In the genomic region with DNA sequence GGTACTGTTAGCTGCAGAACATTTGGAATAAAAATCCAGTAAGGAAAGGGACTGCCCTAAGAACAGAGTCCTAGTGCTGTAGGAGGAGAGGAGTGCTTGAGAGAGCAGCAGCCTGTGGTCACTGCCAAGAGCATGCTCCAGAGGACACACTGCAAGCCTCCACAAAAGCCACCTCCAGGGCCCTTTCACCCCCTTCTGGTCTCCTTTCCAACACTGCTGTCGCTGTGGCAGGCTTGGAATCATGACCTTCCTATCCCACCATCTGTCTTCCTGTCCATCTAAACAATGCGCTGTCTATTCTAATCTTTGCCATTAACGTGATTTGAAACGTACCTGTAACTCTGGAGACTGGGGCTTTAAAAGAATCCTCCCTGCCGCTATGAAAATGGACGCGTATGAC, we compare ENCODE assay signal across 20 mouse cellular contexts. TPM values are rescaled to one million over a fixed set of nuclear protein-coding genes. Genes with fewer than 3 reads are reported as not detected.
DNase-seq lines count a peak whose midpoint lies in the region; ATAC-seq and TF ChIP-seq lines count a peak whose summit lies in the region.
"Had no signal": no experiment of that assay in that cellular context is flagged by ENCODE, and none has a peak within 500 bp of the region (broad histone marks: within the 10 kb centered on the region; RNA-seq: fewer than 3 reads in every experiment).

No protein-coding gene starts in this region.

- peak overlapping the region; percentile 51; the same call in 1 of the 2 replicates for H3K27ac ChIP-seq in forebrain, embryonic 10.5 days
- no peak overlapping the region for H3K27ac ChIP-seq in forebrain, embryonic 15.5 days (replicated peaks)
- no peak overlapping the region for H3K27ac ChIP-seq in hindbrain, postnatal 0 days
- H3K27ac ChIP-seq in hindbrain, embryonic 16.5 days (ENCODE audit: low read depth, low read length) = no peak overlapping the region
- H3K27ac ChIP-seq: heart, embryonic 15.5 days; hindbrain, embryonic 14.5 days; limb, embryonic 15.5 days; neural tube, embryonic 15.5 days had no signal

- WGBS in forebrain, embryonic 10.5 days = 79% methylated on average over 7 of the region's 7 CpGs
- 64% methylated on average over 7 of the region's 7 CpGs for WGBS in forebrain, embryonic 15.5 days
- WGBS in hindbrain, postnatal 0 days = 36% methylated on average over 7 of the region's 7 CpGs
- 51% methylated on average over 7 of the region's 7 CpGs for WGBS in hindbrain, embryonic 16.5 days

- DNase-seq in forebrain, embryonic 10.5 days (ENCODE audit: extremely low spot score, low spot score) = no peak
- peak; percentile 44 for DNase-seq in hindbrain, postnatal 0 days (ENCODE audit: low spot score)
- DNase-seq in cerebellum, adult 11-12 months = peak; percentile 79
- peak; percentile 71 to 75 for DNase-seq in cerebellum, postnatal 25 days
- DNase-seq in ovary, postnatal 10 days (ENCODE audit: low spot score) = no peak
- DNase-seq in heart, postnatal 14 days = no peak
- DNase-seq: kidney, adult 11 months; kidney, postnatal 25 days; layer of hippocampus, adult 9-11 months; lung, postnatal 14 days; thymus, postnatal 25 days had no signal

- no peaks in the 10 kb centered on the region for H3K27me3 ChIP-seq in forebrain, embryonic 10.5 days (ENCODE audit: poor library complexity, severe bottlenecking)
- H3K27me3 ChIP-seq in forebrain, embryonic 15.5 days = no peaks in the 10 kb centered on the region
- no peaks in the 10 kb centered on the region for H3K27me3 ChIP-seq in hindbrain, postnatal 0 days (ENCODE audit: insufficient read depth, low read length)
- no peaks in the 10 kb centered on the region for H3K27me3 ChIP-seq in hindbrain, embryonic 16.5 days (replicated peaks; ENCODE audit: control insufficient read depth, insufficient read depth, low read length)
- H3K27me3 ChIP-seq: heart, embryonic 15.5 days; limb, embryonic 15.5 days; neural tube, embryonic 15.5 days had no signal

- no peaks in the 10 kb centered on the region for H3K9me3 ChIP-seq in forebrain, embryonic 10.5 days
- no peaks in the 10 kb centered on the region for H3K9me3 ChIP-seq in forebrain, embryonic 15.5 days
- no peaks in the 10 kb centered on the region for H3K9me3 ChIP-seq in hindbrain, postnatal 0 days (ENCODE audit: low read length)
- no peaks in the 10 kb centered on the region for H3K9me3 ChIP-seq in hindbrain, embryonic 16.5 days (ENCODE audit: control insufficient read depth, low read length)
- H3K9me3 ChIP-seq: heart, embryonic 15.5 days; limb, embryonic 15.5 days; megakaryocyte, embryonic 14.5 days; neural tube, embryonic 15.5 days had no signal

- H3K4me3 ChIP-seq in forebrain, embryonic 10.5 days = no peak overlapping the region
- no peak overlapping the region for H3K4me3 ChIP-seq in forebrain, embryonic 15.5 days
- no peak overlapping the region for H3K4me3 ChIP-seq in hindbrain, postnatal 0 days (ENCODE audit: low read length)
- H3K4me3 ChIP-seq in hindbrain, embryonic 16.5 days (ENCODE audit: low read length) = no peak overlapping the region
- H3K4me3 ChIP-seq: erythroblast, embryonic 14.5 days; heart, embryonic 15.5 days; limb, embryonic 15.5 days; megakaryocyte, embryonic 14.5 days; neural tube, embryonic 15.5 days had no signal

- H3K4me2 ChIP-seq in forebrain, embryonic 15.5 days (replicated peaks) = no peak overlapping the region
- H3K4me2 ChIP-seq in hindbrain, postnatal 0 days (ENCODE audit: low read depth, low read length) = no peak overlapping the region
- no peak overlapping the region for H3K4me2 ChIP-seq in hindbrain, embryonic 16.5 days (ENCODE audit: low read length)
- H3K4me2 ChIP-seq: heart, embryonic 15.5 days; hindbrain, embryonic 14.5 days; limb, embryonic 15.5 days; neural tube, embryonic 15.5 days had no signal

- ATAC-seq in forebrain, embryonic 15.5 days (replicated peaks) = no peak
- ATAC-seq in hindbrain, postnatal 0 days = no peak
- ATAC-seq in hindbrain, embryonic 16.5 days = no peak

- H3K4me1 ChIP-seq in forebrain, embryonic 10.5 days = peaks cover 49% of the 10 kb centered on the region
- peaks cover 52% of the 10 kb centered on the region for H3K4me1 ChIP-seq in forebrain, embryonic 15.5 days
- H3K4me1 ChIP-seq in hindbrain, postnatal 0 days (ENCODE audit: insufficient read depth, low read length) = peaks cover 28% of the 10 kb centered on the region
- H3K4me1 ChIP-seq in hindbrain, embryonic 16.5 days (ENCODE audit: control insufficient read depth, insufficient read depth, low read depth, low read length) = peaks cover 27% of the 10 kb centered on the region
- H3K4me1 ChIP-seq: limb, embryonic 15.5 days had no signal

- intact Hi-C loops in heart, postnatal 14 days (cut with DNase I) = no loop called here

- TF ChIP-seq CTCF in hindbrain, postnatal 0 days (IDR thresholded peaks at IDR 0.05; ENCODE audit: low read depth) = no peak

- H3K9ac ChIP-seq in forebrain, embryonic 15.5 days (replicated peaks) = no peak overlapping the region
- H3K9ac ChIP-seq in hindbrain, postnatal 0 days (replicated peaks; ENCODE audit: low read length) = no peak overlapping the region
- no peak overlapping the region for H3K9ac ChIP-seq in hindbrain, embryonic 16.5 days (ENCODE audit: low read depth, low read length)
- H3K9ac ChIP-seq: heart, embryonic 15.5 days; hindbrain, embryonic 14.5 days; limb, embryonic 15.5 days; neural tube, embryonic 15.5 days had no signal

- 0 out of 2 replicates have a peak, but pooled peaks cover 2% of the 10 kb centered on the region for H3K36me3 ChIP-seq in forebrain, embryonic 10.5 days (replicated peaks)
- no peaks in the 10 kb centered on the region for H3K36me3 ChIP-seq in forebrain, embryonic 15.5 days
- no peaks in the 10 kb centered on the region for H3K36me3 ChIP-seq in hindbrain, postnatal 0 days (ENCODE audit: insufficient read depth, low read length)
- no peaks in the 10 kb centered on the region for H3K36me3 ChIP-seq in hindbrain, embryonic 16.5 days (ENCODE audit: control insufficient read depth, insufficient read depth, low read length)
- H3K36me3 ChIP-seq: heart, embryonic 15.5 days; limb, embryonic 15.5 days; neural tube, embryonic 15.5 days had no signal

RNA-seq across cellular contexts. Expression of gene Scrn1, which starts 7.8 kb away (rescaled TPM):
- 58.7 and 62.1 TPM in 2 replicates for polyA plus RNA-seq in forebrain, embryonic 10.5 days (2016; fragmentation: Nextera tagmentation; extraction: Ambion mirVana)
- 135 TPM in 2 replicates for polyA plus RNA-seq in forebrain, embryonic 15.5 days (2015; fragmentation: Nextera tagmentation; extraction: Ambion mirVana)
- total RNA-seq in hindbrain, postnatal 0 days (2014; rRNA removed) = 117 and 121 TPM in 2 replicates
- polyA plus RNA-seq in hindbrain, postnatal 0 days (2015; fragmentation: Nextera tagmentation; extraction: Ambion mirVana) = 91.7 and 93.2 TPM in 2 replicates
- polyA plus RNA-seq in hindbrain, embryonic 16.5 days (2015; fragmentation: Nextera tagmentation; extraction: Ambion mirVana) = 109 and 114 TPM in 2 replicates
- total RNA-seq in heart, postnatal 14 days (2021) = 10 to 100 TPM in 1 of 2 experiments, 1 to 10 TPM in 1; 9.7 to 12.8 TPM
- total RNA-seq: MEL had no signal
- polyA plus RNA-seq: erythroblast, embryonic 14.5 days had no signal

RNA-seq across cellular contexts. Expression of gene Plekha8, which starts 36.4 kb away (rescaled TPM):
- 20.9 and 21.6 TPM in 2 replicates for polyA plus RNA-seq in forebrain, embryonic 10.5 days (2016; fragmentation: Nextera tagmentation; extraction: Ambion mirVana)
- 9.6 and 10.2 TPM in 2 replicates for polyA plus RNA-seq in forebrain, embryonic 15.5 days (2015; fragmentation: Nextera tagmentation; extraction: Ambion mirVana)
- 12.9 and 13.4 TPM in 2 replicates for total RNA-seq in hindbrain, postnatal 0 days (2014; rRNA removed)
- polyA plus RNA-seq in hindbrain, postnatal 0 days (2015; fragmentation: Nextera tagmentation; extraction: Ambion mirVana) = 4.8 and 4.9 TPM in 2 replicates
- polyA plus RNA-seq in hindbrain, embryonic 16.5 days (2015; fragmentation: Nextera tagmentation; extraction: Ambion mirVana) = 6.3 and 8.1 TPM in 2 replicates
- total RNA-seq in heart, postnatal 14 days (2021) = 10 to 100 TPM; 10.3 to 12.5 TPM

RNA-seq across cellular contexts. Expression of gene Fkbp14, which starts 38.6 kb away (rescaled TPM):
- polyA plus RNA-seq in forebrain, embryonic 10.5 days (2016; fragmentation: Nextera tagmentation; extraction: Ambion mirVana) = 11.3 and 12.3 TPM in 2 replicates
- polyA plus RNA-seq in forebrain, embryonic 15.5 days (2015; fragmentation: Nextera tagmentation; extraction: Ambion mirVana) = 6.6 and 7.4 TPM in 2 replicates
- total RNA-seq in hindbrain, postnatal 0 days (2014; rRNA removed) = 4.9 and 5.7 TPM in 2 replicates
- 6.9 TPM in 2 replicates for polyA plus RNA-seq in hindbrain, postnatal 0 days (2015; fragmentation: Nextera tagmentation; extraction: Ambion mirVana)
- 8.0 and 11.8 TPM in 2 replicates for polyA plus RNA-seq in hindbrain, embryonic 16.5 days (2015; fragmentation: Nextera tagmentation; extraction: Ambion mirVana)
- 10 to 100 TPM; 11.8 to 11.9 TPM for total RNA-seq in heart, postnatal 14 days (2021)
- polyA plus RNA-seq: erythroblast, embryonic 14.5 days had no signal

Comparison
In these comparisons a context has a peak if more than half of its experiments do, and no peak if none do; other contexts are left out.
1. DNase-seq: peak in hindbrain, postnatal 0 days (single experiment), cerebellum, adult 11-12 months (single experiment) and cerebellum, postnatal 25 days (2 of 2); none in forebrain, embryonic 10.5 days (single experiment), ovary, postnatal 10 days (single experiment) and heart, postnatal 14 days (0 of 2).